Mouse (Mus musculus): ENCODE measurements around the gene P3h4.

P3h4 gene

GRCm38 (mm10) chr11:100408835-100409462 is 5.7 kb downstream of the P3h4 start:
- no peak for ATAC-seq (ENCODE audit: insufficient number of reproducible peaks, low FRiP score, low TSS enrichment)

- no peak for ATAC-seq (ENCODE audit: insufficient number of reproducible peaks, low FRiP score, low TSS enrichment)
These were observed 6.4 kb downstream of the P3h4 start for GRCm38 (mm10) chr11:100408076-100408834.

- peak; percentile 90 for ATAC-seq (ENCODE audit: insufficient number of reproducible peaks, low FRiP score, low TSS enrichment)
These were observed 7.5 kb downstream of the P3h4 start for GRCm38 (mm10) chr11:100406995-100407705.

- no peak for ATAC-seq (ENCODE audit: insufficient number of reproducible peaks, low FRiP score, low TSS enrichment)
These were observed 8.4 kb downstream of the P3h4 start for GRCm38 (mm10) chr11:100406273-100406672.

GRCm38 (mm10) chr11:100404456-100405074 is 10.1 kb downstream of the P3h4 start:
- no peak for ATAC-seq (ENCODE audit: insufficient number of reproducible peaks, low FRiP score, low TSS enrichment)

GRCm38 (mm10) chr11:100403445-100404134 is 11.0 kb downstream of the P3h4 start:
- ATAC-seq (ENCODE audit: insufficient number of reproducible peaks, low FRiP score, low TSS enrichment): no peak

GRCm38 (mm10) chr11:100402682-100403081 is 12.0 kb downstream of the P3h4 start:
- ATAC-seq (ENCODE audit: insufficient number of reproducible peaks, low FRiP score, low TSS enrichment): no peak

- no peak for ATAC-seq (ENCODE audit: insufficient number of reproducible peaks, low FRiP score, low TSS enrichment)
These were observed 12.4 kb downstream of the P3h4 start for GRCm38 (mm10) chr11:100402240-100402639.

GRCm38 (mm10) chr11:100400842-100401241 is 13.8 kb downstream of the P3h4 start:
- no peak for ATAC-seq (ENCODE audit: insufficient number of reproducible peaks, low FRiP score, low TSS enrichment)

- no peak for ATAC-seq (ENCODE audit: insufficient number of reproducible peaks, low FRiP score, low TSS enrichment)
These were observed 14.7 kb downstream of the P3h4 start for GRCm38 (mm10) chr11:100399727-100400538.

GRCm38 (mm10) chr11:100399320-100399719 is 15.3 kb downstream of the P3h4 start:
- no peak for ATAC-seq (ENCODE audit: insufficient number of reproducible peaks, low FRiP score, low TSS enrichment)

GRCm38 (mm10) chr11:100398517-100398916 is 16.1 kb downstream of the P3h4 start:
- no peak for ATAC-seq (ENCODE audit: insufficient number of reproducible peaks, low FRiP score, low TSS enrichment)

- peak; percentile 94 for ATAC-seq (ENCODE audit: insufficient number of reproducible peaks, low FRiP score, low TSS enrichment)
These were observed 16.8 kb downstream of the P3h4 start, which contains the start of gene Jup for GRCm38 (mm10) chr11:100397600-100398389. TSS of gene Jup (minus strand) at chr11:100397763.

GRCm38 (mm10) chr11:100396886-100397599 is 17.6 kb downstream of the P3h4 start:
- ATAC-seq (ENCODE audit: insufficient number of reproducible peaks, low FRiP score, low TSS enrichment): 0 out of 2 replicates have a peak, but pooled peaks have one; percentile 2

- no peak for ATAC-seq (ENCODE audit: insufficient number of reproducible peaks, low FRiP score, low TSS enrichment)
These were observed 18.6 kb downstream of the P3h4 start for GRCm38 (mm10) chr11:100395861-100396631.

GRCm38 (mm10) chr11:100395200-100395599 is 19.4 kb downstream of the P3h4 start:
- 0 out of 2 replicates have a peak, but pooled peaks have one; percentile 34 for ATAC-seq (ENCODE audit: insufficient number of reproducible peaks, low FRiP score, low TSS enrichment)

All from cerebellum, adult (tissue).